Mouse (Mus musculus): ENCODE data around the gene Lrrfip2.

Lrrfip2 gene

DNA sequence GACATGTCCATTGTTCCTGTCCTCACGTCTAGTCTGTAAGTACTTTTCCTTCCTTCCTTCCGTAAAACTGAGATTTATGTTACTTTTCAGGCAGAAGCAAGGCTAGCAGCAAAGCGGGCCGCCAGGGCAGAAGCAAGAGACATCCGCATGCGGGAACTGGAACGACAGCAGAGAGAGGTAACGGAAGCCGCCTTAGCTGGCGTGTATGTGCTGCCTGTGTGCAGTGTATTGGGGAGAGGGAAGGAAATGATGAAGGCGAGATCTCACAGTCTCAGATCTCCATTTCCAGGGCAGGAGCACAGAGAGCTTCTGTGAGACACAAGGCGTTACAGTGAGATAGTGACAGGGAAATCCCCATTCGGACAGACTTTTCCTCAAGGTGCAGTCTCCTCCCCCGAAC is 43.8 kb downstream of the Lrrfip2 start:
- DNase-seq (ENCODE audit: extremely low spot score, low spot score), result no peak

DNA sequence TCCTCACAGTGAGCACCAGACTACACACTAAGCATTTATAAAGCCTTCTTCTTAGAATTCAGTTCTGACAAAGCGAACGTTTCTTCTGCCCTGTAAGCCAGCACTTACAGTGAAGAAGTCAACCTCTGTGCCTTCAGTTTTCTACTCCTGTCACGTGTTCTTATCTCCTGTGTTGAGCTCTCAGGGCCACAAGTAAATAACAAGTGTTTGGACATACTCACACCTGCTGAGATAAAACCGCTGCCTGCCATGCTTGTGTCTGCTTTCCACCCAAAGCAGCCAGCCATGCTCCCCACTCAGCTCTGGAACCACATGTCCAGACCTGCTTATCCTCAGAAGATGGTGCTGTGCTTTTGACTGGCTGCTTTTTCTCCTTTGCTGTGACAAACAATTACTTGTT is 49.2 kb downstream of the Lrrfip2 start:
- no peak for DNase-seq (ENCODE audit: extremely low spot score, low spot score)

GRCm38 (mm10) chr9:111170430-111170829 is 53.0 kb downstream of the Lrrfip2 start:
- DNase-seq (ENCODE audit: extremely low spot score, low spot score), result no peak

DNA sequence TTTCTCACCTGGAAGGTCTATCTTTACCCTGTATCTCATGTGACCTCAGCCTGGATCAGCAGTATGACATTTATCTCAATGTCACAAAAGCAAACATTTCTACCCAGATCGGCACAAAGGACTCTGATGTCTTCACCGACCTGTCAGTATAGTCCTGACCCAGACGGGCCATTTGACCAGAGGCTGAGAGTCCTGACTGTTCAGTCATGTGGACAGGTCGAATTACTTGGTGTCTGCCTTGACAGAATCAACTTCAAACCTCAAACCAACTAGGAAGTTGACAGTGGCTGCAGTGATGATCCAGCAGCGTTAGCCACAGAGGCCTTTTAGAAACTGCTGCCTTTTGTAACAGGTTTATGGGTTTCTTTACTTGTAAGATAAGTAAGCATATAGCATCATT is 56.7 kb downstream of the Lrrfip2 start:
- DNase-seq (ENCODE audit: extremely low spot score, low spot score), result no peak

- DNase-seq (ENCODE audit: extremely low spot score, low spot score), result no peak
These were observed 61.6 kb downstream of the Lrrfip2 start for GRCm38 (mm10) chr9:111178971-111179370.

- no peak for DNase-seq (ENCODE audit: extremely low spot score, low spot score)
These were observed 64.8 kb downstream of the Lrrfip2 start for GRCm38 (mm10) chr9:111182176-111182575.

DNA sequence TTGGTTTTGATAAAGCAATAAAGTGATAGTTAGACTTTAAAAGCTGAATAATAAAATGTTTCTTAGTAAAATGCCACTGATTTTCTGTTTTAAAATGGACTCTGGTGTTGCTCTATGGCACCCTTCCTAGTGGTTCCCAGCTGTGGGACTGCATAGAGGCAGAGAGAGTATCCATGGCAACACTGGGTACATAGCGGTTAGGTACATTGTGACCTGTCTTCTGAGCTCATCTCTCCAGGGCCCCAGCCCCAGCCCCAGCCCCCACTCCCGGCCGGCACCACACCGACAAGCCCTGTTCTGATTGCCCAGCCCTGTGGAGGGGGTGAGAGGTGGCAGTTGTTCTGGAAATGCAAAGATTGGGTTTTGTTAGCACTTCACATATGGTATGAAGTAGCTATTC is 67.5 kb downstream of the Lrrfip2 start:
- no peak for DNase-seq (ENCODE audit: extremely low spot score, low spot score)

DNA sequence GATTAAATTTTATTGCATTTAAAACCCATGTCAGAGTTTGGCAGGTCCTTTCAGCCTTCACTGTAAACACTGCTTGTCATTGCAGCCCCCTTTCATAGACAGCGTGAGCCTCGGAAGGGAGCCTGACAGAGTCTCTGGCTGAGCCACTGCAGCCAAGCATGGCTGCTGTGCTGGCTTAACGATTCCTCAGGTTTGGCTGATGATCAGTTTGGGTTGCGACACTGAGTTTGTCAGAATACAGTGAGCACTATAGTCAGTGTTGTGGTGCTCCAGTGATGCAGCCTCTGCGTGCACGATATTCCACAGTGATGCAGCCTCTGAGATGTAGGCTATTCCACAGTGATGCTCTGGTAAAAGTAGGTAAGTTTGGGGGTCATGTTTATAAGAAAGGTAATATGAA is 69.5 kb downstream of the Lrrfip2 start:
- DNase-seq (ENCODE audit: extremely low spot score, low spot score), result no peak

DNA sequence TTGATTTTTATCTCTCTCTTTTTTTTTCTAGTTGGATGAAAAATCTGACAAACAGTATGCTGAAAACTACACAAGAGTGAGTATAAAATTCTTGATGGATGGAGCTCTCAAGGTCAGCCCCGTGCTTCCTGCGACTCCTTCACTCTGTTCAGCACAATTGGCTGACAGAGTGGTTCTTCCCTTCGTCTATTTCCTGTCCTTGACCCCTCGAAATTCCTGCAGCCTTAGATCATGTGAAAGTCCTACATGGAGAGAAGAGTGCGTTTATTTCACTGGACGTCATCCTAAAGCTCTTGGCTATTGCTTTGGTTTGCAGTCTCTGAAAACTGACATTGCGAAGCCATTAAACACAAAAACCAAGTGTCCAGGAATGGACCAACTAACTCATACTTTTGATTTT is 71.3 kb downstream of the Lrrfip2 start:
- DNase-seq (ENCODE audit: extremely low spot score, low spot score), result no peak

DNA sequence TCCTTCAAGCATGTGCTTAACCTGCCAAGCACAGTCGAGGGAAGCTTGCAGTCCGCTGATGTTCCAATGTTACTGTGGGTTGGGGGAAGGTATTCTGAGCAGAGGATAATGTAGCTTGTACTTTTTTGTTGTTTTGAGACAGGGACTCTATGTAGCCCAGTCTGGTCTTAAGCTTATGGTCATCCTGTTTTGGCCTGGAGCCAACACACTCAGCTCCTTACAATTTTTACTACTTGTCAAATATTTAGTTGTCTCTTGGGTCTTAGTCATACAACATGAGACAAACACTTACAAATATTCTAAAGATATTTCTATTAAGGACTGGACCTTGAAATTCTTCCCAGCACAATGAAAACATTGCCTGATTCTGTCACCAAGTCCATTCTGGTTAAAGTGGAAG is 75.8 kb downstream of the Lrrfip2 start:
- DNase-seq (ENCODE audit: extremely low spot score, low spot score), result no peak

DNA sequence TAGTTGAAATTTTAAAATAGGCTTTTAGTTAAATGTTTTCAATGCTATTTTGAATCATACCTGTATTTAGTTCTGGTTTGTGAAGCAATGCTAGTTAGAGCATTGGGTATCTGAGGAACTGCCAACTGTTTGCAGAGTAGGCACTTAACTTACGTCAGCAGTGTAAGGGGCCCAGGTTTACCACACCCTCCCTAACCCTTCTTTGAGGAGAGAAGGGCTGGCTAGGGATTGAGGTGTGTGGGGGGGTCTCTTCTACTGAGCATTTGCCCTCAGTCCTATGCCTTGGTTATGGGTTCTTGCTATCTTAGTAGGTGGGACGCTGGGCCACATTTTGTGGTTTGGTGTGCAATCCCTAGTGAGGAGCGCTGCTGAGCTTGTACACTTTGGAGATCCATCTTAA is 79.7 kb downstream of the Lrrfip2 start:
- no peak for DNase-seq (ENCODE audit: extremely low spot score, low spot score)

- DNase-seq (ENCODE audit: extremely low spot score, low spot score), result no peak
These were observed 80.3 kb downstream of the Lrrfip2 start for GRCm38 (mm10) chr9:111197712-111198111.

DNA sequence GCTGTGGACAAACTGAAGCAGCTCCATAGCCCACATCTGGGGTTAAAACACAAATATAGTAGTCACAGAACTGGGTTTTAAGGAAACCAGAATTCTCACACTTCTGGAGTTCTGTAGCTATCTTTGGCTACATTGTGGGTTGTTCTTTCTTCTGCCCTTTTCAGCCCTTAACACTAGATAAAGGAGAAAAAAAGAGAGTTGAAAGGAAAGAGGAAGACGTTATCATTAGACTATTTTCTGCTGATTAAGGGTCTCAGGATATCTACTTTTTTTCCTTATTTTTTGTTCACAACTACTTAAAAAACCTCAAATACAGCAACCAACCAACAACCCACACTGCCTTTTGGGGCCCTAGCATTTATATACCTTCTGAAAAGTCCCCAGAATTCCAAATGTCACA is 80.9 kb downstream of the Lrrfip2 start:
- DNase-seq (ENCODE audit: extremely low spot score, low spot score), result no peak

GRCm38 (mm10) chr9:111200208-111200607 is 82.8 kb downstream of the Lrrfip2 start:
- DNase-seq (ENCODE audit: extremely low spot score, low spot score), result no peak

DNA sequence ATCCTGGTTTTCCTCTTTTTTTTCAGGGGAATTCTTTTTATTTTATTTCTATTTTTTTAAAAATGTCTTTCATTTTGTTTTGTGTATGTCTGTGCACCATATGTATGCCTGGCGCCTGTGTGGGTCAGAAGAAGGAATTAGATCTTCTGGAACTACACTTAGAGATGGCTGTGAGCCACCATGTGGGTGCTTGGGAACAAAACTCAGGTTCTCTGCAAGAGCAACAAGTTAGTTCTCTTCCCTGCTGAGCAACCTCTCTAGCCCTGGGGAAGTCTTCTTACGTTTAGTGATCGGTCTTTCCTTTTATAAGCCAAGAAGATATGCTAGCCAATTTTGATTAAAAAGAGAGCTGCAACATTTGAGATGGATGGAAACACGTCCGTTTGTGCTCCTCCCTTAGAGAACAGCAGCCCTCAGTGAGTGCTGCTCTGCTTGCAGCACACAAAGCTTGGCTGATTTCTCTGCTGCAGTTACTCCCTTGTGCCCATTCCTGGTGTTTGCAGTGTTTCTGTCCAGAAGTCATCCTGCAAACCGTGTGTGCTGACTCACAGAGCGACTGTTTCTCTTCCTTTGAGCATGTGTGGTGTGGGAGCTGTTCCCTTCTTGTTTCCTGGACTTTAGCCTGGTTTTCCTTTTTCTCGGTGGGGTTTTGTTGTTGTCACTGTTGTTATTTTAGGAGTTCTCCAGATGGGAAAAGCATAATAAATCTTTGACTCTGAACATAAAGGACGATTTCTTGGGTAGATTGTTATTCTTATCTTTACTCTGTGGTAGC is 87.4 kb downstream of the Lrrfip2 start:
- DNase-seq (ENCODE audit: extremely low spot score, low spot score), result no peak

- no peak for DNase-seq (ENCODE audit: extremely low spot score, low spot score)
These were observed 90.3 kb downstream of the Lrrfip2 start for GRCm38 (mm10) chr9:111207683-111208082.

GRCm38 (mm10) chr9:111208185-111208584 is 90.8 kb downstream of the Lrrfip2 start:
- DNase-seq (ENCODE audit: extremely low spot score, low spot score), result no peak

- no peak for DNase-seq (ENCODE audit: extremely low spot score, low spot score)
These were observed 91.8 kb downstream of the Lrrfip2 start for GRCm38 (mm10) chr9:111209158-111209699.

GRCm38 (mm10) chr9:111210412-111210811 is 93.0 kb downstream of the Lrrfip2 start:
- no peak for DNase-seq (ENCODE audit: extremely low spot score, low spot score)

DNA sequence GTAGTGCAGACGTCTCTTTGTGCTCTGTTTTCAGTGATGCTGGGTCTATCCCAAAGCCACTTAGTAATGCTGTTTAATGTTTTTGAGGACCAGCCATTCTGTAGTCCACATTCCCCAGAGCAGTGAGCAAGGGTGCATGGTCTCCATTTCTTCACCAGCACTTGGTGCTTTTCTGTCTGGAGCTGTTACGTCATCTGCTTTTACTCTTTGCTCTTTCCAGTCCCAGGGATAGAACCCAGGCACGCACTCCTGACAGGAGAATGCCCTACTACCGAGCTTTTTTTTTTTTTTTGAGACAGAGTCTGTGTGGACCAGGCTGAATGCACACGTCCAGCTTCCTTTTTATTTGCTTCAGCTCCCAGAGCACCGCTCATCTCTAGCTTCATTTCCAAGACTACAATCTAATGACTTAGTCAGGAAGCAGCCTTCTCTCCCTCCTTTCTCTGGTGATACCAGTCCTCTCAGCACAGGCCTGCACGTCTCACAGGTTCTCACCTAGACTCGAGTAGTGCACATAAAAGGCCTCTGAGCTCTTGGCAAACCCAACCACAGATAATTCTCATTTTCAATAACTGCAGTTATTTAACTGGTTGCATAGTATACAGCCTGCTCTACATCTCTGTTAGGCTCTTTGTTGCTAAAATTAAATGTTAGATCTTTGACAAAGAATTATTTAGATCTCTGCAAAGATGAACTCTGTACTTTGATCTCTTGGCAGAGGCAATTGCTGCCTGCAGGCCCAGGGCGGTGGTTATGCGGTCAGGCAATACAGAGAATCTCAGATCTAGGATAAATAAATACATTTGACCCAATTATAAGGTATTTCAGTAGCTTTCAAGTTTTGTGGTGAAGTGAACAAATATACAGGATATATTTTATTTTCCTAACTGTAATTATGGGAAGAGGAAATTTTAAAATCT is 94.0 kb downstream of the Lrrfip2 start:
- DNase-seq (ENCODE audit: extremely low spot score, low spot score), result no peak

GRCm38 (mm10) chr9:111213501-111213900 is 96.1 kb downstream of the Lrrfip2 start:
- DNase-seq (ENCODE audit: extremely low spot score, low spot score), result no peak

DNA sequence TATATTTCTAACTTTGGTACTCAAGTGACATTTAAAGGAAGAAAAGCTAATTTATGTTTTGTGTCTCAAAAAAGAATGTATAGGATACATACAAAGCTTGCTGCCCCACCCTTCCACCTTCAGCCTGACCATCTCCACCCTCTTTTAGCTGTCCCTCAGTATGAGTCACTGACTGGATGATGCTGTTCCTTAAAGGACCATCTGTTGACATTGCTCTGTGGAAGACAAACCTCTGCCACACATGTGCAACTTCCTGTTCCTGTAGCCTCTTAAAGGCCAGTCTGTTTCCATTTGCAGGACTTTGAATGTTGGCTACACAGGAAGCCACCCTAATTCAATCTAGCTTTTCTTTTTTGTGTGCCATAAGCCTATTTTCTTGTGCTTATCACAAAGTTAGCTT is 99.0 kb downstream of the Lrrfip2 start:
- DNase-seq (ENCODE audit: extremely low spot score, low spot score), result no peak

Measured in neural tube, embryonic 10.5 days (tissue).